Mouse (Mus musculus) urinary bladder, postnatal 14 days (tissue): Measurements from ENCODE around the gene Rep15.

Source experiments
- DNase-seq: peaks from one replicate; pipeline ENCODE4 v3.0.0; 2021; ENCODE audit warnings: low spot score

The Rep15 gene

DNA sequence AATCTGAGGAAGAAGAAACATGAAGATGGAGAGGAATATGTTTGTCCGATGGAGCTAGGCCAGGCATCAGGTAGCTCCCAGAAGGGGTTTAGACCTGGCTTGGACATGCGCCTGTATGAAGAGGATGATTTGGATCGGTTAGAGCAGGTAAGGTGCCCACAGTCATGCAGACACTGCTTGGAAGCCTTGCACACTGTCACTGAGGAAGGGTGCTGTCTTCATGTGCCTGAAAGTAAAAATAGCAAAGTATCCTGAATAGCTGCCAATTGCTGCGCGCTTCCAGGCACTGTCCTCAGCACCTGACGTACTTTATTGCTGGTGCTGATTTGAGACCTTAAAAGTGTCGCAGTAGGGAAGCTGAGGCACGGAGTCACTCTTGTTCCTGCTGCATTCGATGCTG lies 2.8 kb upstream of the Rep15 start:
- DNase-seq: no peak

GRCm38 (mm10) chr6:147030096-147030885 lies 2.1 kb upstream of the Rep15 start:
- DNase-seq: no peak

DNA sequence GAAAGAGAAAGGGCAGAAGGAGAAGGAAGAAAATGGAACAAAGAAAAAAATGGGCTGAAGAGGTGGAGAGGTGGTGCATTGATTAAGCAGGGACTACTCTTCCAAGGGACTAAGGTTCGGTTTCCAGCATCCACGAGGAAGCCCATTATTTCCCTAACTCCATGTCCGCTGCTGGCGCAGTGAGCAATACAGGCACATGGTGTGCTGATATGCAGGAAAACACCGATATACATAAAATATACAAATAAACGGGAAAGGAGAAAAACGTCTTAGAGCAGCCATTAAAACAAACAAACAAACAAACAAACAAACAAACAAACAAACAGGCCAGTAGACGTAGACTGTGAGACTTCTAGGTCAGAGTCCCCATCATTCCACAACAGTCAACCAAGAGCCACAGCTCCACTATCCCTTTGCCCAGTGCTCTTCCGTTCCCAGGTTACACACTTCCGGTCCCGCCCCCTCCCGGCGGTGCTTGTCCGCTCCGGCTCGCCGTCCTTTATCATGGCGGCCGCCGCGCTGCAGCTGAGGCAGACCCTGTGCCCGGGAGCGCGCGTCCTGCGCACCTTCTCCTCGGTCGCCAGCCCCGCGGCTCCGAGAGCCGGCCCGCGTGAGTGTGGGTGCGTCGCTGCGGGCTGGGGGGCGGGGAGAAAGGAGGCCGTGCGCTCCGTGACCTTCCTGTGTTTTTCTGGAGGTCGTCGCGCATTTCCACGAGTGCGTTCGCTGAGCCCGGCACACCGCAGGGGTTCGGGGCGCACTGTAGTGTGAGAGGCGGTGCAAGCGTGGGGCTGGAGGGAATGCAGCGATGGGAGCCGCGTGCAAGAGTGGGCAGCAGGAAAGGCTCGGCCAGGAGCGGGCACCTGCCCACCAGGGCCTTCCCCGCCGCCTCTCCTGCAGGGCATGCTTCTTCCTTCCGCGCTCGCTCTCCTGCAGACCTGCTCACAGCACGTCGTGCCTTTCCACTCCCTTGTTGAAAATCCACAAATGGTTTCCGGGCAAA lies 10.2 kb downstream of the Rep15 start, which contains the start of gene Mrps35:
Mrps35 (plus strand) TSS at position 474 of the 1,000 bp plus-strand sequence.
- DNase-seq: peak; percentile 91

GRCm38 (mm10) chr6:147043633-147044032 lies 11.2 kb downstream of the Rep15 start:
- DNase-seq: no peak

- DNase-seq: no peak
Measured at GRCm38 (mm10) chr6:147049239-147049805, 16.9 kb downstream of the Rep15 start.

GRCm38 (mm10) chr6:147051666-147052065 lies 19.3 kb downstream of the Rep15 start:
- DNase-seq: no peak

DNA sequence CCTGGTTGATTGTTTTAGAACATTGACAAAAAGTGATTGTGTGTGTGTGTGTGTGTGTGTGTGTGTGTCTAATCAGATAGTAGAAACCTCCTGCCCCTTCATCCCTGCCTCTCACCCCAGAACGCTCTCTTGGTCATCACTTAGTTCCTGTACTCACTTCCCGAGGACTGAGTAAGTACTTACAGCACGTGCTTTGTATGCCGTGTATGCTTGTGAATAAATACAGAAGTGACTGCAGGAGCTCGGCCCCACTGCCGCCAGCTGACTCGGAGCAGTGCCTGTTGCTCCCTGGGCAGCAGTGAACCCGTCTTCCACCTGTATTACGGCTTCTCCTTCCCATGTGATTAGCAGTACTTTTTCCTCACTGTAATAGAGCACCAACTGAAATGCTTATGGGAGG lies 20.1 kb downstream of the Rep15 start:
- no peak for DNase-seq

DNA sequence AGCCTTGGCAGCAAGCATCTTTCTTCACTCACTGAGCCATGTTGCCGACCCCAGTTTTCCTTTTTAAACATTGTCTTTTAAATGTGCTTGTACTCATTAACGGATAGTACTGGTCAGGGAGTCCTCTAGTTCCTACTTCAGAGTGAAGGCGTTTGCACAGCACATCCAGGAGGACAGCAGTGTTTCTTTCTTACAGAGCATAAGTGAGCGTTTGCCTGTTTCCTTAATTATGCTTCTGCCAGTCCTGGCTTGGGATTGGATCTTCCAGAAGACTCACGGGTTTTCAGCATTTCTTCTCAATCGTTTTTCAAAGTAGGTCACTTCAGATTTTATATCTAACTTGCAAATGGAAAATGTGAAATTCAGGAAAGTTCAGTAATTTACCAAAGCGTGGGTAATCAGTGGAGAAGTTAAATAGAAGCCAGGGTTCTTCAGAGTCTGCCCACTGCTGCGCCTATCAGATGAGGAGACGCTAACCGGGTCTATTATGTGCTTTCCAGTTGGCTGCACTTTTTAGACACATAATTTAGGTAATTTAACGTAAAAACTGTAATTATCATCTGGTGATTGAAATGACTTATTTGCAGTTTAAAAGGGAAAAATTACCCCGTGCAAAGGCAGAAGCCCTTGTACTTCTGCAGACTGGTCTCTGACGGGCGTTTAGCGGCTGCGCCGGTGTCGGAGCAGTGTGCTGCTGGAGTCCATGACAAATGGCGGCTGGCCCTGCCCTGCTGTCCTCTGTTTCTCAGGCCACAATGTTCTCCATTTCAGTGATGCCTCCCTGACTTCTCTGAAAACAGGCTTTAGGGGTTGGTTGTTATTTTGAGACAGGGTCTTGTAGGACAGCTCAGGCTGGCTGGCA lies 21.6 kb downstream of the Rep15 start:
- DNase-seq: no peak

- DNase-seq: no peak
Measured at GRCm38 (mm10) chr6:147055374-147055977, 23.1 kb downstream of the Rep15 start.

DNA sequence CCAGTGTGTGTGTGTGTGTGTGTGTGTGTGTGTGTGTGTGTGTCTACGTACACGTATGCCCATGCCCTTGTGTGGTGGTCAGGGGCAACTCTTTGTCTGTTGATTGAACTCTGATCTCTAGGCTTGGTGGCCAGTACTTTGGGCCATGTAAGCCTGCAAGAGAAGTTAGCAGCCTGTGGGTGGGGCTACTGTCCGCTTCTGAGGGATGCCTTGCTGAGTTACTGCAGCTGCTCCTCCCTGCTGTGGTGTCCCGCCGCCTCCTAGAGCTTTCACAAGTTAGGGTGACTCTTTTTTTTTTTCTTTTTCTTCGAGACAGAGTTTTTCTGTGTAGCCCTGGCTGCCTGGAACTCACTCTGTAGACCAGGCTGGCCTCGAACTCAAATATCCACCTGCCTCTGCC lies 26.9 kb downstream of the Rep15 start:
- peak; percentile 16 for DNase-seq

GRCm38 (mm10) chr6:147061630-147062029 lies 29.2 kb downstream of the Rep15 start:
- DNase-seq: no peak

- DNase-seq: no peak
Measured at GRCm38 (mm10) chr6:147062034-147062433, 29.6 kb downstream of the Rep15 start.

DNA sequence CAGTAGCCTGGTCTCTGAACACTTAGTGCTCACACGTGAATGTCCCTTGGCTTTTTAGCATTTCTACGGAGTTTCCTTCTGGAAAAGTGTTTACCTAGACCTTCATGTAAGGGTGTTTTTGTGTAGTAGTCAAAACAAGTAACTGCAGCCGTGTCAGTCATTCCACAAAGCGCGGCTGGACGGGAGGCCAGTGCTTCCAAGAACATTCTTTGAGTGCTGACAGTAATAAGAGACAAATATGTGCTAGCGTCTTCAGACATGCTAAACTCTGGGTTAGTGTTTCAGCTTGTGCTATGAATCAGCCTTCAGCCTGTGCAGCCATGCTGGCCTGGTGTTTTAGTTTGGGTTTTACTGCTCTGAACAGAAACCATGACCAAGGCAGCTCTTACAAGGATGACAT lies 30.3 kb downstream of the Rep15 start:
- DNase-seq: no peak

GRCm38 (mm10) chr6:147064226-147064943 lies 32.0 kb downstream of the Rep15 start:
- DNase-seq: no peak

DNA sequence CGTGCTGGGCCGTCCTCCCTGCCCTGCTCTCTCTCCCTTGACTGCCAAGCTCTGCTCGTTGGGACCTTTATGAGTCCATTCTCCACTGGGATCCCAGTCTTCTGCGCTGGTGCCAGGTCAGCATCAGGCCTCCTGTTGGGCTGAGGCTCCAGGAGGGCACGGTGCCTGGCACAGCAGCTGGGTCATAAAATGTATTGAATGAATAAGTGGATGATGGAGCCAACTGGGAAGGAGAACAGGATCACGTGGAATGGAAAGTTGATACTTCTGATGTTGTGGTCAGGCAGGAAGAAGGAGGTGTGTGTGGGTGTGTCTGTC lies 32.5 kb downstream of the Rep15 start:
- no peak for DNase-seq

DNA sequence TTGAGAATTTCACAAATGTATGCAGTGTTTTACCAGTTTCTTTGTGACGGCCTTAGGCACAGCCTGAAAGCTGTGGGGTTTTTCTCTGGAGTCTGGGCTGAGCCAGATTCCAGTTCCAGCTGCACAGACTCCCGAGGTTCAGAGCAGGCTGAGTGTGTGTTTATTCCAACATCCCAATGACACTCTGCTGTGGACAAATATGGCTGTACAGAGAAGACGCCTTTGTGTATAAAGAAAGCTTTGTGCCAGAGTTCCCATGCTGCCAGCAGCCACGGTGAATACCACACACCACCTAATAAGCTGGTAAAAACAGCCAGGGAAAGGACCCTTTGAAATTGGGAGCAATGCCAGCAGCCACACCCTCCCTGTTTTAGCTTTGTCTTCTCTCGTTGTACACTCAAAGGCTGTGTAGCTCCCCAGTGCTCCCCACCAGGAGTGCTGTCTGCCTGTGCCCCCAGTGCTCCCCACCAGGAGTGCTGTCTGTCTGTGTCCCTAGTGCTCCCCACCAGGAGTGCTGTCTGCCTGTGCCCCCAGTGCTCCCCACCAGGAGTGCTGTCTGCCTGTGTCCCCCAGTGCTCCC lies 43.5 kb downstream of the Rep15 start:
- peak; percentile 11 for DNase-seq

- DNase-seq: no peak
Measured at GRCm38 (mm10) chr6:147076878-147077277, 44.5 kb downstream of the Rep15 start.

- no peak for DNase-seq
Measured at GRCm38 (mm10) chr6:147079919-147080318, 47.5 kb downstream of the Rep15 start.
